Mouse (Mus musculus): ENCODE measurements around the gene Plce1.
"Not testable (repeated sequence)": the region's sequence is repeated elsewhere in the genome, so short reads cannot be mapped to it uniquely, and the experiment has no call there.

The Plce1 gene

DNA sequence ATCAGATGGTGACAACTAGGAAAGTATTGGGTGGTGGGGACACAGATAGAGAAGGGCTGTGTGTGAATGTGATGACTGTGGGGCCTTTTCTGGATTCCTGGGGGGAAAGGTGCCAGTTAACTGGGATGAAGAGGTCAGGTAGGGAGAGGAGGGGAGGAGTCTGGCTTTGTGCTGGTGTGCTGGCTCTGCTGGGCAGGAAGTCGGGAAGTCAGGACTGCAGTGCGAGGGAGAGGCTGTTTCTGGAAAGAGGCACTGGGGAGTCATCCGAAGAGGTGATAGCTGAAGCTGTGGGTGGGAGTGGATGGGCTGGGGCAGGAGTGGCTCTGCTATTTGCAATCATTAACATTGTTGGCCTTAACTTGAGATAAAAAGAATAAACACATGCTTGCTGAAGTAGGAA is 23.7 kb downstream of the Plce1 start:
- no peak for DNase-seq

DNA sequence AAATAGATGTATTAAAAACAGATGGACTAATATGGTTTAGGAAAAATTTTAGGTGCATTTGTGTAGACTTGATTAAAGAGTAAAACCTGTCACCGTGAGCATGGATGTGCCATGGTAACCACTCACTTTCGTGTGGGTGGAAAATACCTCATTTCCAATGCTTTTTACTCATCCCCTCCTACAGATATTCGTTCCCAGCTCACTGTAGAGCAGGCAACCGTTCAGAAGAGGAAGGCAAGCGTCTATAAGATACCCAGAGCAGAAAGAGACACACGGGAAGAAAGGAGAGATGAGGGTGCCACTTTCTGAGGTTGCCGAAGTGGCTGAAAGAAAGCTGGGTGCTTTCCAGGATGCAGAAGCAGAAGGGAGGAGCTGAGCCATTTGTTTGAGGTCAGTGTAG is 25.2 kb downstream of the Plce1 start:
- DNase-seq: no peak

DNA sequence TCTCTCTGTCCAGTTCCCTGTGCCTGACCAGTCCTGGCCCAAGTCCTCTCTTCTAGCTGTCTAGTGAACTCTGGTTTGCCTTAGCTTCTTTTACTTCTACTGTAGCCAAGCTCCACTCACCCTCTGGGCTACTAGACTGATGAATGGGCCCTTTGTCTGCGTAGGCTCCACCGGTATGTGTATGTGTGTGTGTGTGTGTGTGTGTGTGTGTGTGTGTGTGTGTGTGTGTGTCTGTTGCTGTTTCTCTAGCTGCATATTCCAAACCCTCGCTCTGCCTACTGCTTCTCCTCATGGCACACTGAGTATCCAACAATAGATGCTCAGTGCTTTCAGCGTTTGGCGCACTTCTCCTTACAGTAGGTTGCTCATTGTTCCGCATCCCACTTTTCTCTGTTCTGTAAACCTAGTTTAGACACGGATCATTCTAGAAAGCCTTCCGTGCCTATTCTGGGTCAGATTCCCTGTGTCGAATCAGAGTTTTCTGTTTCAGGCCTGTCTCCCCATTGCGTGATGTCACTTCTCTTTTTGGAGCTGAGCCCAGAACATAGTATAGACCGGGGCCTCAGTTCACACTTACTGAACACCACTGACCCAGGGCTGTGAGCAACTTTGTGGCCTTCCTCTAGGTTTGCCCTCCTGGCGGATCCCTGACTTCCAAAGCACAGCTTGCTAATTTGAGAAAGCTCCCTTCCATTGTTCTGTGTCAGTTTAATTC is 26.5 kb downstream of the Plce1 start:
- peak; percentile 84 for DNase-seq

DNA sequence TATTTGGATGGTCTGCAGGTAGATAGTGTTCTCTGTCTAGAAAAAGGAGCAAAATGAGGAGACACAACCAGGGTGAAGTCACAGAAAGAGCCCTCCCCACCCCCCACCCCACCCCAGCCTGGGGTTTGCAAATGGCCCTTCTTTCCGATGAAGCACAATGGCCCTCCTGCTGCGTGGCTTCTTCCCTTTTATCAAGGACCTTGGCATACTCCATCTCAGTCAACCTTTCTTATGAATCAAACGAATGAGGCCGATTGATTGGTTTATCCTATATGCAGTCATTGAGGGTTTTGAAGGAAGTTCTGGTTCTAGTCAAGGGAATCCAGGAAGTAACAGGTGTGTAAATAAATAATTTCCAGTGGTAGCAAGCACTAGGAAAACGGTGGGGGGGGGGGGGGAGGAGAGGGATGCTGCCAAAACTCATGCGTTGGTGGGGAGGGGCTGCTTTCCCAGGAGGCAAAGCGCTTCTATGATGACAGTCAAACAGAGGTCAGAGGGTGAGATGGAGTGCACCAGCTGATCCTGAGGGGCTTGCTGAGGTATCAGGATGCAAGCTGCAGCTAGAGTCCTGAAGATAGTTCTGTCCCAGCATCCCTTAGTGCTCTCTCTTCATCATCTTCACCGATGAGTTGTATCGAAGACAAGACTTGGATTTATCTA is 27.2 kb downstream of the Plce1 start:
- DNase-seq: peak; percentile 11

DNA sequence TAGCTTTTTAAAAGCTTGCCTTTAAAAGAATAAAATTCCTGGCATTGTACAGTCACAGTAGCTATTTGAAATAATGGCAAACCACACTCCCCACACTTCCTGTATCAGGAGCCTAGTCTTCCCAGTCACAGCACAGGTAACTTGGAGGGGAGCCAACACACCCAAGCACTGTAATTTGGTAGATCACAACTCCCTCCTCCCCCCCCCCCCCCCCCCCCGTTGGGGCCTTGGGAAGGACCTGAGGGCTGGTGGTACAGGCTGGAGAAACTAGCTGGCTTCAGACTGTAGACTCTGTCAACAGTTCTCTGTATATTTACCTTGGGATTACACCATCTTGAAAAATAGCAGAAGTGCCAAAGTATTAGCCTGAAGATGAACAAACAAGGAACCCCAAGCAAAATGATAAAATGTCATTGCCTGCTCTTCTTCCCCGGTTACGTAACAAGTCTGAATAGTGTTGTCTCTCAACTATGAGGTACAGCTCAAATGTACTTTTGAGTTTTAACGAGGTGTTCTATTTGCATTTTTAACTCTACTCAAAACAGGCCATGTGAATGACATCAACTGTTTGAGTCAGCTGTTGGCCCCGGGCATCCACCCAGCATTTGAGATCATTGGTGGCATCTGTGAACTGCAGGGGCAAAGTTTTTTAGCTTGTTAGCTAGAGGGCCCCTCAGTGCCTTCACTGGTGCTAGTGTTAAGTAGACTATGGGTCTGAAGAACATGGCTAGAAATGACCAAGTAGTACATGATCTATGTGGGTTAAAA is 33.7 kb downstream of the Plce1 start:
- peak; percentile 21 for DNase-seq

DNA sequence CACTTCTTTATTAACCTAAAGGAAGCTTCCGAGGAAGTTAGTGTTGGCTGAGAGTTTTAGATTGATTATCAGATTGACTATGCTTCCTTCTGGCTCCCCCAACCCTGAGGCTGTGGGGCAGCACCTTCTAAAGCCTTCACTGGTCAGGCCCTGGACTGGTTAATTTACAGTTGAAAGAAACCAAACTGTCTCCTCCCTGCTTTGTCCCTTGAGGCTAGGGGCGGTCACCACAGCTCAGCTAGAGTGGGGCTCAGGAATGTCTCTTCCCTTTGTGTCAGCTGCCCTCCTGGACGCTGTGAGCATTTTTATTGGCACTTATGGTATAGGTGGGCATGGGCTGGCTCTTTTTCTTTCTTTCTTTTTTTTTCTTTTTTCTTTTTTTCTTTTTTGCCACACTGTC is 45.9 kb downstream of the Plce1 start:
- DNase-seq: peak; percentile 7

DNA sequence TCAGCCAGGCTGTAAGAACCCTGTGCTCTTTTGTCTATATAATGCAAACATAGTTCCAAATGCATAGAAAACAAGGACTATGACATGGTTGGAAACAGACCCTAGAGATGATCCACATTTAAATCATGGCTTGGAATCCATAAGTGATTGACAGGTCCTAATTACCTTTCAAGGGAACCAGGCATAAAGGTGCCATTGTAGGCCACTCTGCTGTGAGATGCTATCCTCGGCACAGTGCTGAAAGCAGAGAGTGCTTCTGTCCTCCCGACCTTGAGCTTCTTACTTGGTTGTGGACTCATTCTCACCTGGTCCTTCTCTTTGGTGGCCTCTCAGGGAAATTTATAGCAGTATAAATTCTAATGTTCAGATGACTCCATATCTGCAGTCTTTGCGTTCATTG is 46.6 kb downstream of the Plce1 start:
- no peak for DNase-seq

DNA sequence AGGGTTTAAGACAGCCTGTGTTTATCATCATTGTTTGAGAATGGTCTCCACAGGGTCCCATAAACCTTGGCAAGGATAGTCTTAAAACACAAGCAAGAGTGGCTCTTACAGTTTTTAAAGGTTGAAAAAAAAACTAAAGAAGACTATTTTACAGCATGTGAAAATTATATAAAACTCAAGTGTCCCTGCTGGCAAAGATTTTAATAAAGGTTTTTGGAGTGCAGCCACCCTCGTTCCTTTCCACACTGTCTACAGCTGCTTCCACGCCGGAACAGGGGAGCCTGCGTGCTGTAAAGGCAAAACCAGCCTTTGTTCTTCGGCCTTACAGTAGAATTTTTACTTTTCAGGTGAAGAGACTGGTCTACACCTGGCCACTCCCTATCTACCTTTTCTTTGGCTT is 52.3 kb downstream of the Plce1 start:
- no peak for DNase-seq

DNA sequence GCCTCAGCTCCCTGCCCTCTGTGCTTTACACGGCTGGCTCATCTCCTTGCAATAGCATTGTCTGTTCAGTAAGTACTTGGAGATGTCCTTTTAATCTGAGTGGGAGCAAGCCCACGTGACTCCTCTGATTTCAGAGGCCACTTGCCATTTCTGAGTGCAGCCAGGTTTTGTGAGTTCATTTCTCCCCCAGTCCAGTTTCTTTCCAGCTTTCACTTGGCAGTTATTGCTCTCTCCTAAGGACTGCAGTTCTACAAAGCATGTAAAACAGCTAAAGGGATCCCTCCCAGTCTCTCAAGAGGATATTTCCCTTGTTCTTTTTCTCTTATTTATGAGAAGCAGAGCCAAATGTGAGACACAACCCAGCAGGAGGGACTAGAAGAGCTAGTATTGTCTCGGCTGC is 58.4 kb downstream of the Plce1 start:
- DNase-seq: no peak

DNA sequence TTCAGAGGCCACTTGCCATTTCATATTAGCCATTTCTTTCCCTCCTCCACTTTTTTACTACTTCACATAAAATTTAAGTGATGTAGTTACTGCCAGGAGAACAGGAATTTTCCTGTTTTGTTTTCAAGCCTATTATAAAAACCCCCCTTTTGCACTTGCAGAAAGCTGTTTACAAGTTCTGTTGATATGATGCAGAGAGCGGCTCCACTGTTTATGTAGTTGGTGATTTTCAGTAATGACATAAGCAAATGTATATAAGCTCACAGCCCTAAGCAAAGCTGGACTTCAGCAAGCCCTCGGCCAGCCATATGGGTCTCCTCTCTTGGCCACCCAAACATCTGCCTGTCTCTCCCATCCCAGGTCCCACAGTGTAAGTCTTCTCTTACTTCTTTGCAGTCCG is 59.6 kb downstream of the Plce1 start:
- DNase-seq: no peak

DNA sequence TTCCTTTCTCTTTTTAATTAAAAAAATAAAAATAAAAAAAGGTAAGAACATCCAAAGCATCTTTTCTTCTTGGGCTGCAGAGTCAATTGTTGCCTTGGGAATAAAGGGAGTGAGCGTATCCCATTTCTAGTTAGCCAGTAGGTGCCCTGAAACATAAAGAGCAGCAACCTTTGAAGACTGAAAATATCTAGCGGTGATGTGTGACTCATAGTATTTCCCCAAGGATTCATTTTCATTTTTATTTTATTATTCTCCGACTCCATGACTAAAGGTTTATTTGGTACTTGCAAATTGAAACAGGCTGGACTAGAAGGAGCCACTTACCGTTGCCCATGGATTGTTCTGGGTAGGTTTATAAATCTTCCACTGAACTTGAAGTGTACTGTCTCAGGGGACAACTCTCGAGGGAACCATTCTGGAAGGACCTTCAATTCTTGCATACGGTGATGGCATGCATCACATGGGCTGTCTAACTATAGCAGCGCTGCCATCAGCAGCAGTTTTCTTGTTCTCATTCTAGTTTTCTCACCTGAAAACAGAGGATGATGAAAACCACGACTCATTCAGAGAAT is 68.7 kb downstream of the Plce1 start:
- no peak for DNase-seq

DNA sequence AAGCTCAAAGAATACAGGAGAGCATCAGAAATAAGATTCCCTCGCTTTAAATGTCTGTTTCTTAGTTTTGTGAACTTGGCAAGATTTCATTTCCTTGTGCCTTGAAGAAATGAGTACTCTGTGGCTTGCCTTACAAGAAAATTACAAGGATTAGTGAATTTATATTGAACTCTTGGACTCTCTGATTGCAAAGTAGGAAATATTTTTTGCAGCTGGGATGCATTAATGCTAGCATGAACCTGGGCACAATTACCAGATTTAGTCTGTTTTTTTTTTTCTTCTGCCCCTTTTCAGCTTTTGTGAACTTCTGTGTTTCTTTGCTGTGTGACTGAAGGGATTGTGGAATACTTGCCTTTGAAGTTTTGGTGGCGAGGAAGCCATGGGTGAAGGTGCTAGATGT is 72.6 kb downstream of the Plce1 start:
- DNase-seq: no peak

DNA sequence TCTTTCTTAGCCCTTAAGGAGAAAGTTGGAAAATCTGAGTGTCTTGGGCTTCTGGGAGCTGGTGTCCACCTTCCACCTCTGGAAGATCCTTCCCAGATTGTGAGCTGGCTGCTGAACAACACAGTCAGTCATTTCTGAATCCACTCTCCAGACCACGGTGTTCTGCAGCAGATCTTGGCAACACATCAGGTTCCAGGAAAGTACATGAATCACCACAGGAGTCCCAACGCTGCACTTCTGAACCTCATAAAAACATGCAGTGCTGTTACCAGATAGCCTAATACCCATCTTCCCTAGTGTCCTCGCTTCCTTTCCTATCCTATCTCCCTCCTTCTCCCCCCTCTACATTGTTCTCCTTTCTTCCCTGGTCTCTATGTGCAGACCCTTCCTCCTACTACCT is 74.5 kb downstream of the Plce1 start:
- no peak for DNase-seq

DNA sequence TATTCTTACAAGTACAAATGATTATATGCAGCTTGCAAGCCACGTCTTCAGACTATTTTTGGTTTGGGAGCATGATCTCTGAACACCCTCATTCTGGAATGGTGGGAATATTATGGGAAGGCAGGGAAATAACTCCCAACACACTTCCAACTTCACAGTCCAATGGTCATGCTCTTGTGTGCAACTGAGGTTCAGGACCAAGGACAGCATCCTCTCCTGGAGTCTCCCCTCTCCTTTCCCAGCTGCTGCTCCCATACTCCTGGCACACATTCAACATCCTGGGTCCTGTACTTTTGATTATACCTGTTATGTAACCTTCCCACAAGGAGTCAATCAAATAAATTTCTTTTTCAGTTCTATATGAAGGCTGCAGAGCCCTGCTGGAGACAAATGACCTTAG is 77.9 kb downstream of the Plce1 start:
- peak; percentile 57 for DNase-seq

DNA sequence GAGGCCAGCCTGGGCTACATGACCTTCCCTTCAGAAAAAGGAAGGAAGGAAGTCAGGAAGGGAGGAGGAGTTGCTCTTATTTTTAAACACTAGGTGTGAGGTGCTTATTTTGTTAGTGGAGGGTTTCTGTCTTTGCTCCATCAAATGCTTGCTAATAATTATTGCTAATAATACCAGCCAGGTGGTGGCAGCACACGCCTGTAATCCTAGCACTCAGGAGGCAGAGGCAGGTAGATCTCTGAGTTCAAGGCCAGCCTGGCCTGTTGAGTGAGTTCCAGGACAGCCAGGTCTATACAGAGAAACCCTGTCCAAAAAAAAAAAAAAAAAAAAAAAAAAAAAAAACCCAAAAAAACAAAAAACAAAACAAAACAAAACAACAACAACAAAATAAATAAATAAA is 81.0 kb downstream of the Plce1 start:
- not testable (repeated sequence) for DNase-seq

DNA sequence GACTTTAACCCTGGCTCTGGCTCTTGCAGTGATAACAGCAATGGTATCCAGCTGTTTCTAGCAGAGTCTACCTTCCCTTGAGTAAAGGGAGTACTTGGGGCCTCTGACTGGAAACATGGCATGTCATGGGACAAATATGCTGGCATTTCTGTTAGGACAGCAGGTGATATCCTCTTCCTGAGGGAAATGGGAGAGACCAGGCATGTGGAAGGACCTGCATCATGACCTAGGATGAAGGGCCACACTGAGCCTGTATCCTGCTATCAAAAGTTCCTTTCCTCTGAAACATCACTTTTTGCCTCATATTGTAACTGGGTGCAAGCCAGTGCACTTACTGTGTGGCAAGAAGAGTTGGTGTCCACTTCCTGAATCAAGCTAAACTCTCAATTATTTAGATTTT is 85.2 kb downstream of the Plce1 start:
- DNase-seq: no peak

DNA sequence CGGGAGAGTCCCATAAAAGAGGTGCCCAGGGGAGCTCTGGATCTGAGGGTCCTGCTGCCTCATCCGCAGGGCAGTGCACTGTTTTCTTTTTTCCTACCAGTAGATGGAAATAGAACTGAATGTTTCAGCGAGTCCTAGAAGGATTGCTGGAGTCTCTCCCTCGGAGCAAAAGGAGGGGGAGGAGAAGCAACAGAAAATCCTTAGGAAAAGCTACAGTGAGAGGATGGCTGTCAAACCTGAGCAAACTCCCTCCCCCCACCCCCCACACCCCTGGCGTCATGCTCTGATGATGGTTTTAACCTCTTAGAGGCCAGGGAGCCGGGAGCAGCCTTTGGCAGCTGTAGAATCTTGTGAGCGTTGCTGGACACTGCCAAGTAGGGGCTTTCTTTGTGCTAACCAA is 85.8 kb downstream of the Plce1 start:
- peak; percentile 54 for DNase-seq

DNA sequence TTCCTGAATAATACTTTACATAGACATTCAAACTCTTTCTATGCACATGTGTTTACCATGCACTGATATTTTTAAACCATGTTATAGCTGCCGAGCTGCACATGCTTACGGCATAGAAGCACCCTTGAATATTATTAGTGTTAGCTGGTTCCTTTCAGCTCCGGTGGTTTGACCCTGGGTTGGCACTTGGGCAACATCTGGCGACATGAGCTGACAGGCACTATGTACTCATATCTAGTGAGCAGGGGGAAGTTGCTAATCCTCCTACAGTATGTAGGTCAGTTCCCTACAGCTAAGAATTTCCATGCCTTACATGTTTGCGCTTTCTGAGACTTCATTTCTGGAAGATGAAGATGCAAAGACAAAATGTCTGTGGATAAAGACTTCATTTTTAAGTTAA is 86.4 kb downstream of the Plce1 start:
- DNase-seq: peak; percentile 31

DNA sequence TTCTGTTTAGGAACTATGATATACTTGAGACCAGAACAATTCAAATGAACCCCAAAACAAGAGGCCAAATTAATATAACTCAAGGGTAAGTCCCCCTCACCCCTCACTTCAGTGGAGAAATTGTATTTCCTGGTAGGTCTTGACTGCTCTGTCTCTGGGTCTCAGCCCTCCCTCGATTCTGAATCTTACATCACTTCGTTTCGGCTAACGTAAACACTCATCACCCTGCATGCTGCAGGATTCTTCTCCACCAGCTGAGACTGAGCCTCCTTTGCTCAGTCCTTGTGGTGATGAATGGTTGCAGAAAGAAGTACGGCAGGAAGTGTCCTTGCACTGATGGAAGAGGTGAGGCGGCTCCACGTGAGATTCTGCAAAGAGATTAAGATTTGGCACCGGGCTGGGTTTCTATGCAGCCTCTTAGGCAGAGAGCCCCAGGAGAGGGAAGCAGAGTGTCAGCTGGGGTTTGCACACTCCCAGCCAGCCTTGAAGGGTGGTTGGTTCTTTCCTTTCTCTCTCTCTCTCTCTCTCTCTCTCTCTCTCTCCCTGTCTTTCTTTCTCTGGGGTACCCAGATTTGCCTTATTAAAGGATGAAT is 97.7 kb downstream of the Plce1 start:
- no peak for DNase-seq

DNA sequence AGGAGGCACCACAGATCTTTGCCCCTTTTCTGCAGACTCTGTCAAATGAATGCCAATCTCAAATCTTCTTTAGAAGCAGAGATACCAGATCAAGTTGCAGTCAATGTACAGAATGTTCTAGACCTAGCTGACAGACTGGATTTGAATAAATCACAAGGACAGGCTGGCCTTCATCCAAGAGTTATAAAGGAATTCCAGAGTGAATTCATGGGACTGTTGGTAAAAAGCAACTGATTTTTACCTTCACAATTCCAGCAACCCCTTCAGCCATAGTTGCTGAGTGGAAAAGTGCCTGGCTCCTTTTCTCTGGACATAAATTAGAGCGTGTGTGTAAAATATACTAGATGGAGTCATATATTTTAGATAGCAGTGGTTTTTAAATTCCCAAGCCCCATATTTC is 102.0 kb downstream of the Plce1 start:
- DNase-seq: no peak

DNA sequence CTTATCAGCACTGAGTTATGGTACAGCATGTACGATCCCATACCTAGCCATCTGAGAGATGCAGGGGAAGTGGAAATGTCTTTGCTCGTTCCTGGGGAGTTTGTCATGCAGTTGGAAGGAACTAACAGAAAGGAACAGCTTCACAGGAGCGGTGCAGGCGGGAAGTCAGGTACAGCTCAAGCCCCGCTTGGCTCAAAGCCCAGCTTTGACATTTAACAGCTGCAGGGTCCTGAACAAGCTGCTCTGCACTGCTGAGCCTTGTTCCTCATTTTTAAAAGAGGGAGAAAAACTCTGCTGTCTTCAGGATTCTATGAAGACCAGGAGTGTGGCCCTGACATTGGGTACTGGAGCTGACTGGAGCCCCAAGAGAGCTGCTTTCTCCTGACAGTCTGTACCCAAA is 106.7 kb downstream of the Plce1 start:
- DNase-seq: no peak

DNA sequence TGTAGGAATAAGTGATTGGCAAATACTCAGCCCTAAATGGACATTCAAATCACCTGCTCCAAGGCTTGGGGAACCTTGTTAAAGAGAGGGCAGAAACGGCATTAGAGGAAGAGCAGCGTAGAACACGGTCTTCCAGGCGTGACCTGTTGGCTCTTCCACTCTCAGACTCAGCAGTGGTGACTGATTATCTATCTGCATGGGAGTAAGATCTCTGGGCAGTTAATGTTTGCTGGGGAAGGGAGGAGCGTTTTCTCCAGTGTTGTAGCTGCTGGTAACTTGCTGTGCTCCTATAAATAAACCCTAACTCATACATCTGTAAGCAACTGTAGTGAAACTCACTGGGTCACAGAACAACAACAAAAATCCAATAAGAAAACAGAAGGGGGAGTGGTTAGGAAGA is 108.6 kb downstream of the Plce1 start:
- DNase-seq: no peak

DNA sequence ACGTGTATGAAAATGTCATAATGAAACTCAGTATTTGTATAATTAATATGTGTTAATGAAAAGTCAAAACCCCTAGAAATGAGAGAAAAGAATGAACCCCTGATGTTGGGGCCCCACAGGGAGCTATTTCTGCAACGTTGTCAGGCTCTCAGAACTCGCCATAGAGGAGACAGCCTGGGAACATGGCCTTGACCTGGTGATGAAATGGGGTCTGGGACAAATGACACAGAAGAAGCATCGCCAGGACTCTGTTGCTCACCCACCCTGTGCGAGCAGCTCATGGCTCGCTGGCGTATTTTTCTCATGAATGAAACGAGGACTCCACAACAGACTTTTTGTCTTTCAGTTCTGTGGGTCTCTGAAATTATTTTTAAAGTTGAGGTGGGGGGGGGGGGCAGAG is 109.0 kb downstream of the Plce1 start:
- DNase-seq: no peak

Measured in retina, postnatal 1 day (tissue).